Comparison of ENCODE assay signal across 12 mouse cellular contexts in genomic region chr16:33755293-33755692, GRCm38 (mm10). TPM values are rescaled to one million over a fixed set of nuclear protein-coding genes. Genes with fewer than 3 reads are reported as not detected.
A peak's percentile ranks its signal among the peaks of the same experiment; 100 is the strongest.
DNase-seq lines count a peak whose midpoint lies in the region; ATAC-seq and TF ChIP-seq lines count a peak whose summit lies in the region.
"Had no signal": no experiment of that assay in that cellular context is flagged by ENCODE, and none has a peak within 500 bp of the region (broad histone marks: within the 10 kb centered on the region; RNA-seq: fewer than 3 reads in every experiment).

No protein-coding gene starts in this region.

- no peaks in the 10 kb centered on the region for H3K9me3 ChIP-seq in liver, embryonic 11.5 days (ENCODE audit: control insufficient read depth, low read length)

- 62% methylated on average over 8 of the region's 8 CpGs for WGBS in liver, embryonic 11.5 days

- no peak for TF ChIP-seq CTCF in layer of hippocampus, adult 2 months (conservative IDR thresholded peaks at IDR 0.05)

- H3K4me1 ChIP-seq in liver, embryonic 11.5 days (replicated peaks; ENCODE audit: control insufficient read depth, insufficient read depth, low read length) = peaks cover 6% of the 10 kb centered on the region; the same call in 1 of the 2 replicates

- no peaks in the 10 kb centered on the region for H3K27me3 ChIP-seq in liver, embryonic 11.5 days (replicated peaks; ENCODE audit: control insufficient read depth, insufficient read depth, low read length)

- DNase-seq in layer of hippocampus, adult 2 months (ENCODE audit: low spot score in 2 of 2) = peak in 1 of 2 experiments; percentile 26
- DNase-seq in layer of hippocampus, adult 8-10 months (ENCODE audit: low spot score in 2 of 2) = no peak
- peak; percentile 23 to 24 for DNase-seq in thymus, postnatal 36 days
- no peak for DNase-seq in thymus, postnatal 0 days (ENCODE audit: low spot score)
- no peak for DNase-seq in liver, embryonic 11.5 days (ENCODE audit: low spot score)
- DNase-seq in gastrocnemius, adult 18-20 months (ENCODE audit: low spot score) = no peak
- no peak for DNase-seq in urinary bladder, postnatal 10 days (ENCODE audit: low spot score)
- no peak for DNase-seq in urinary bladder, postnatal 14 days (ENCODE audit: low spot score)
- DNase-seq: gastrocnemius, adult 2 months; lung, embryonic 14.5 days had no signal

- no peaks in the 10 kb centered on the region for H3K36me3 ChIP-seq in liver, embryonic 11.5 days (ENCODE audit: control insufficient read depth, insufficient read depth, low read length)

- ATAC-seq in liver, embryonic 11.5 days (replicated peaks; ENCODE audit: low FRiP score) = no peak
- ATAC-seq: inflammation-experienced regulatory T-cells, adult 6 months had no signal

- H3K4me3 ChIP-seq in layer of hippocampus, adult 2 months = no peak overlapping the region
- peak overlapping the region; percentile 28; the same call in 1 of the 2 replicates for H3K4me3 ChIP-seq in liver, embryonic 11.5 days (ENCODE audit: low read depth, low read length)
- H3K4me3 ChIP-seq: gastrocnemius, adult 2 months had no signal

- H3K27ac ChIP-seq in layer of hippocampus, adult 2 months = peak overlapping the region; percentile 43; the same call in 1 of the 2 replicates
- no peak overlapping the region for H3K27ac ChIP-seq in liver, embryonic 11.5 days (ENCODE audit: low read depth, low read length)
- H3K27ac ChIP-seq: gastrocnemius, adult 2 months had no signal

- peak overlapping the region; percentile 20 for H3K9ac ChIP-seq in liver, embryonic 11.5 days (ENCODE audit: low read depth, low read length)
- H3K9ac ChIP-seq: lung, embryonic 14.5 days had no signal

- peak overlapping the region; percentile 62 for H3K4me2 ChIP-seq in liver, embryonic 11.5 days
- H3K4me2 ChIP-seq: lung, embryonic 14.5 days had no signal

RNA-seq across cellular contexts. Expression of gene Muc13, which starts 38.5 kb away (rescaled TPM):
- not detected for total RNA-seq in layer of hippocampus, adult 2 months (2021)
- total RNA-seq in layer of hippocampus, adult 8-10 months (2022) = not detected
- polyA plus RNA-seq in thymus, postnatal 0 days (2015; fragmentation: Nextera tagmentation; extraction: Ambion mirVana) = 0.48 and 0.69 TPM in 2 replicates
- polyA plus RNA-seq in liver, embryonic 11.5 days (2014; fragmentation: Nextera tagmentation; extraction: Ambion mirVana) = 10.1 and 10.4 TPM in 2 replicates
- total RNA-seq in gastrocnemius, adult 18-20 months (2021) = not detected
- total RNA-seq: gastrocnemius, adult 2 months; layer of hippocampus, adult 18-20 months had no signal
- polyA plus RNA-seq: lung, embryonic 14.5 days had no signal

Comparison
In these comparisons a context has a peak if more than half of its experiments do, and no peak if none do; other contexts are left out.
1. DNase-seq: peak in thymus, postnatal 36 days (2 of 2); none in layer of hippocampus, adult 8-10 months (0 of 2), thymus, postnatal 0 days (single experiment), liver, embryonic 11.5 days (single experiment), gastrocnemius, adult 18-20 months (single experiment), urinary bladder, postnatal 10 days (single experiment) and urinary bladder, postnatal 14 days (single experiment).